Mouse (Mus musculus): ENCODE measurements around the gene 4930426L09Rik.

GRCm38 (mm10) chr2:19011443-19011842 lies 13.3 kb downstream of the 4930426L09Rik start:
- TF ChIP-seq CTCF (IDR thresholded peaks at IDR 0.05; ENCODE audit: low read depth, low read length) (no peak), POLR2A (IDR thresholded peaks at IDR 0.05; ENCODE audit: insufficient read depth, low read length) (no peak), EP300 (IDR thresholded peaks at IDR 0.05; ENCODE audit: insufficient read depth, low read depth, low read length) (no peak)

Data from ES-Bruce4 (cell line).